8 mouse cellular contexts compared by ENCODE assay signal in the genomic region with DNA sequence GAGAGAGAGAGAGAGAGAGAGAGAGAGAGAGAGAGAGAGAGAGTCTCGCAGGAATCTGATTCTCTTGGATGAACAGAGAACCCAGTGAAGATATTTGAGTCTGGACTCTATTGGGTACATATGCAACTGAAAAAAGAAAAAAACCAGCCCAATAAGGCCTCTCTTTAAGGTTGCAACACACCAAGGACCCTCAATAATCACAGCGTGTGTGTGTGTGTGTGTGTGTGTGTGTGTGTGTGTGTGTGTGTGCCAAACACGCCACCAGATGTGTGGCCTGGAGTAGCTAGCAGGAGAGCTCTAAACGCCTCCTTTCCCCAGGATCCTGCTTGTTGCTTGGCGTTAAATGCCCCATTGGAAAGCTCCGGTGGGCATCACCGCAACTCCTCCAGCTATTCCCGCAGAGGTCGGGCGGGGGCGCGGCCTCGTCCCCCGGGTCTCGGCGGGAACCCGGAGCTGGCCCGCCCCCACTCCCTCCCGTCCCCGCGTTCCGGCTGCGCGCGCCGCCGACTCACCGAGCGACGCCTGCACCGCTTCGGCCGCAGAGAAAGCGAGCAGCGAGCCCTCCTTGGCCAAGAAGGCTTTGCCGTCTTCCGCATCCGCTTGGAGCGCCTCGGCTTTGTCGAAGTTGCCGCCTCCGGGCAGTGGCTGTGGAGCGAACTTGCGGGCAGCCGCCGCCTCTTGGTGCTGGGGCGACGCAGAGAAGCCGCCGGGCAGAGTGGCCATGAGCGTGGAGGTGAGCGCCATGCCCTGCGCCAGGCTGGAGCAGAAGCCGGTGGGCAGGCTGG. TPM values are rescaled to one million over a fixed set of nuclear protein-coding genes. Genes with fewer than 3 reads are reported as not detected.
DNase-seq lines count a peak whose midpoint lies in the region; ATAC-seq and TF ChIP-seq lines count a peak whose summit lies in the region.

No protein-coding gene starts in this region.

- H3K9ac ChIP-seq in lung, postnatal 0 days (replicated peaks; ENCODE audit: low read depth): no peak overlapping the region
- H3K9ac ChIP-seq in forebrain, embryonic 11.5 days (ENCODE audit: low read length): peak overlapping the region; percentile 21; the same call in 1 of the 2 replicates

- no peak overlapping the region for H3K27ac ChIP-seq in lung, postnatal 0 days (ENCODE audit: low read length)
- H3K27ac ChIP-seq in forebrain, embryonic 11.5 days (ENCODE audit: low read depth, low read length): no peak overlapping the region

- TF ChIP-seq EP300 in lung, postnatal 0 days (IDR thresholded peaks at IDR 0.05): no peak

- TF ChIP-seq POLR2A in myocyte (IDR thresholded peaks at IDR 0.05; ENCODE audit: insufficient read length, low read depth): no peak

- H3K4me1 ChIP-seq in lung, postnatal 0 days (ENCODE audit: insufficient read depth, low read depth, low read length): peaks cover 16% of the 10 kb centered on the region; the same call in 1 of the 2 replicates
- peaks cover 35% of the 10 kb centered on the region for H3K4me1 ChIP-seq in forebrain, embryonic 11.5 days (replicated peaks; ENCODE audit: control insufficient read depth, insufficient read depth, low read length)

- peak overlapping the region; percentile 56 for H3K4me2 ChIP-seq in lung, postnatal 0 days (replicated peaks; ENCODE audit: low read depth, low read length)
- H3K4me2 ChIP-seq in forebrain, embryonic 11.5 days (ENCODE audit: low read depth, low read length, severe bottlenecking): peak overlapping the region; percentile 74
- peak overlapping the region; percentile 12 for H3K4me2 ChIP-seq in myocyte (ENCODE audit: low read depth)

- H3ac ChIP-seq in myocyte (ENCODE audit: control insufficient read depth, insufficient read length): no peak overlapping the region

- H3K4me3 ChIP-seq in lung, postnatal 0 days (ENCODE audit: low read depth, low read length): peak overlapping the region; percentile 30
- H3K4me3 ChIP-seq in forebrain, embryonic 11.5 days (ENCODE audit: low read depth, low read length): peak overlapping the region; percentile 37
- H3K4me3 ChIP-seq in myocyte: no peak overlapping the region

- TF ChIP-seq CTCF in lung, postnatal 0 days (IDR thresholded peaks at IDR 0.05): no peak

- intact Hi-C loops in gastrocnemius, postnatal 36 days (cut with DNase I): no loop called here

- WGBS in lung, postnatal 0 days: 1% methylated on average over 53 of the region's 55 CpGs
- WGBS in forebrain, embryonic 11.5 days: under 1% methylated on average over 55 of the region's 55 CpGs

- ATAC-seq in lung, postnatal 0 days: no peak
- ATAC-seq in forebrain, embryonic 11.5 days (replicated peaks; ENCODE audit: low FRiP score): no peak

- no peaks in the 10 kb centered on the region for H3K9me3 ChIP-seq in lung, postnatal 0 days (ENCODE audit: low read length)
- H3K9me3 ChIP-seq in forebrain, embryonic 11.5 days (ENCODE audit: control insufficient read depth, low read length): no peaks in the 10 kb centered on the region

- no peaks in the 10 kb centered on the region for H3K36me3 ChIP-seq in lung, postnatal 0 days (ENCODE audit: insufficient read depth, low read length)
- H3K36me3 ChIP-seq in forebrain, embryonic 11.5 days (ENCODE audit: control insufficient read depth, insufficient read depth, low read length): no peaks in the 10 kb centered on the region
- no peaks in the 10 kb centered on the region for H3K36me3 ChIP-seq in myocyte (ENCODE audit: control insufficient read depth, insufficient read depth)

- no peaks in the 10 kb centered on the region for H3K79me2 ChIP-seq in myocyte (ENCODE audit: control insufficient read depth, insufficient read depth)

- no peak for DNase-seq in lung, postnatal 0 days (ENCODE audit: low spot score)
- DNase-seq in lung, postnatal 36 days: no peak
- peak; percentile 73 for DNase-seq in forebrain, embryonic 11.5 days (ENCODE audit: low spot score)
- DNase-seq in kidney, postnatal 14 days: peak; percentile 38
- DNase-seq in cerebellum, postnatal 36 days: no peak
- no peak for DNase-seq in right cerebral cortex, adult 2 months (ENCODE audit: low spot score in 2 of 2)
- no peak for DNase-seq in gastrocnemius, postnatal 36 days

- H3K27me3 ChIP-seq in lung, postnatal 0 days (replicated peaks; ENCODE audit: insufficient read depth, low read length): peaks cover 91% of the 10 kb centered on the region
- H3K27me3 ChIP-seq in forebrain, embryonic 11.5 days (ENCODE audit: control insufficient read depth, insufficient read depth, low read length): peaks cover 95% of the 10 kb centered on the region
- H3K27me3 ChIP-seq in myocyte (ENCODE audit: control insufficient read depth, insufficient read depth, insufficient read length): peaks cover 71% of the 10 kb centered on the region

TF ChIP-seq in myocyte, 11 proteins besides CTCF, POLR2A, EP300 and RAD21:
- TF ChIP-seq MYOD1 (IDR thresholded peaks at IDR 0.05; ENCODE audit: control insufficient read depth in 1 of 3, insufficient read length in 2 of 3, low read depth in 2 of 3): no peak
- no peak for TF ChIP-seq POLR2AphosphoS2 (IDR thresholded peaks at IDR 0.05; ENCODE audit: insufficient read length, low read depth)
- no peak for TF ChIP-seq REST (IDR thresholded peaks at IDR 0.05; ENCODE audit: insufficient read depth, insufficient read length)
- no peak for TF ChIP-seq TCF12 (IDR thresholded peaks at IDR 0.05; ENCODE audit: insufficient read depth, poor library complexity, severe bottlenecking)
- no peak for TF ChIP-seq SRF (IDR thresholded peaks at IDR 0.05; ENCODE audit: control insufficient read depth, insufficient read length, low read depth)
- TF ChIP-seq MYOG (IDR thresholded peaks at IDR 0.05; ENCODE audit: control insufficient read depth in 1 of 3, insufficient read depth in 1 of 3, insufficient read length in 2 of 3, low read depth in 2 of 3): no peak

RNA-seq across cellular contexts. Expression of a gene that starts 1.1 kb away (rescaled TPM):
- 0.13 TPM in 1 of 2 replicates, not detected in the other for polyA plus RNA-seq in lung, postnatal 0 days (2015; fragmentation: Nextera tagmentation; extraction: Ambion mirVana)
- polyA plus RNA-seq in forebrain, embryonic 11.5 days (2014; fragmentation: Nextera tagmentation; extraction: Ambion mirVana): 5.0 and 6.7 TPM in 2 replicates
- not detected for polyA plus RNA-seq in myocyte (2012; fragmentation: generic; extraction: Trizol)
- total RNA-seq in gastrocnemius, postnatal 36 days (2021): under 1 TPM; 0.20 to 0.35 TPM

Comparison
In these comparisons a context has a peak if more than half of its experiments do, and no peak if none do; other contexts are left out.
1. DNase-seq: peak in forebrain, embryonic 11.5 days (single experiment) and kidney, postnatal 14 days (single experiment); none in lung, postnatal 0 days (single experiment), lung, postnatal 36 days (single experiment), cerebellum, postnatal 36 days (0 of 2), right cerebral cortex, adult 2 months (0 of 2) and gastrocnemius, postnatal 36 days (0 of 2).
2. H3K4me2 ChIP-seq: peak in every context shown above with its lines; median percentile 74 in forebrain, embryonic 11.5 days; 56 in lung, postnatal 0 days; 12 in myocyte.